Mouse (Mus musculus) adrenal gland (tissue): Measurements from ENCODE around the gene Atg4a.

Source experiments
- intact Hi-C: fragments of 180-260 bp; cut with DNase I; formaldehyde crosslinking; loops from one replicate; pipeline ENCODE4 v1.15.1; 2025

Gene Atg4a

DNA sequence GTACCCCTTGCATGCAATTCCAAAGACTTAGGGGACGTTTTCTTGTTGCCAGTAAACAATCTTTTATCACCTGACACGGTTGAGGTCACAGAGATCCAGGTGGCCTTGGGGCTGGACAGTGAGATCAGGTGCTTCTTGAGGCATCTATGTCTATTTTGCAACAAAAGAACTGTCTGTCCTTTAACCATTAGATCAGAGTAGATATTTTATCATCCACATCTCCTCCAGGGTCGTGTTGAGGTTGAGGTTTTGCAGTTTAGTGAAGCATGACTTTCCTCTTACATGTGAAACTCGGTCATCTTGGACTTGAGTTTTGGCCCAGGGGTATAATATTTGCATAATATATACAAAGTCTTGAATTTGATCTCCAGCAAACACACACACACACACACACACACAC, 200.9 kb downstream of the Atg4a start:
- intact Hi-C loops = no loop called here

GRCm38 (mm10) chrX:141158160-141158559, 201.5 kb downstream of the Atg4a start:
- intact Hi-C loops = no loop called here

- intact Hi-C loops = no loop called here
Observed at GRCm38 (mm10) chrX:141160371-141160770, 203.7 kb downstream of the Atg4a start.

DNA sequence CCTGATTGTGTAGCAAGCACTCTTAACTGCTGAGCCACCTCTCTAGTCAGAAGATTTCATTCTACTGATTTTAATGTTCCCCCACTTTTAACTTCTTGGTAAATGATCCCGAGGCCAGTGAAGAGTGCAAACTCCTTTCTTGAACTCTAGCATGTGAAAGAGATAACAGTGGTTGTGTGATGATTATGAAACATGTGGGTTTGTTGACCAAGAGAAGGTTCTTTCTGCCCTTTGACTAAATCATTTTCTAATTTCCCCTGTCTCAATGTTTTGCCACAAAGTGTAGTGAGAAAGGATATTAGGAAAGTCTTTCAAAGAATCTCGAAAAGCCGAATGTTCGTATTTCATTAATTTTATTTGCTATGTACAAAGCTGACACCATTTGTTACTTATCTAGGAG, 208.4 kb downstream of the Atg4a start:
- intact Hi-C loops = no loop called here

DNA sequence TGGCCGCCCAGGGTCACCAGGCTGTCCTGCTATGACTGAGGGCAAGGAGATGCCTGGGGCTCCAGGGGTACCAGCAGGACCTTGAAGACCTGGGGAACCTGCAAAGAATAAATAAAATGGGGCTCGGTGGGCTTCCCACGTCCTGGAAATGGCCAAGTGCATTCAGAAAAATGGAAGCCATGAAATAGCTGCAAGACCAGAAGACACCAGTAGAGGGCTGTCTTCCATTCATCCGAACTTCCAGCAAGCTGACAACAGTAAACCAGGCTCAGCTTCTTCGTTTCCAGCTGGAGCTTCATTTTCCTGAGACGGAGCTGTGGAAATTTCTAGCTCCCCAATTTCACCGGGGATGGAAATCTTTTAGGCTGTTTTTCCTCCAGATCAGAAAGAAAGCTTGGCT, 218.6 kb downstream of the Atg4a start:
- intact Hi-C loops = no loop called here

DNA sequence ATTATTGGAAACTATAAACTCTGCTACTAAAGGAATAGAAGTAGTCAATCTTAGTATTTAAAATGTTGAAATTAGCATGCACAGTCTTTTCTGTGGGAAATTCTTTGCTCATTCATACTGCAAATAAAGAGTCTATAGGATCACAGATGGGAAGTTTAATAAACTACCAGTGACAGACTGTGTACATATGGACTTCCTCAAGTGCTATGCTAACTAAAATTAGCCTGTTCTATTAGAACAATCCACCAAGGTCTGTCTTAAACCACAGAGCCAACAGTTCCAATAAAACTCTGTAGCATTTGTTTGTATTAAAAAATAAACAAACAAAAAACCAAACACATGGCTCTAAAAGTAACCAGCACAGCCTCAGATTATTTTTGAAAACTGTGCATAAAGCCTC, 238.3 kb downstream of the Atg4a start:
- intact Hi-C loops = no loop called here

GRCm38 (mm10) chrX:141198993-141199392, 242.3 kb downstream of the Atg4a start:
- intact Hi-C loops = no loop called here

- intact Hi-C loops = no loop called here
Observed at GRCm38 (mm10) chrX:141212802-141213201, 256.1 kb downstream of the Atg4a start.
